Mouse (Mus musculus) kidney, adult 18-20 months (tissue): Measurements from ENCODE around the gene Zfp385c.
A peak's percentile ranks its signal among the peaks of the same experiment; 100 is the strongest.
"Not testable (repeated sequence)": the region's sequence is repeated elsewhere in the genome, so short reads cannot be mapped to it uniquely, and the experiment has no call there.

ENCODE experiments used
- DNase-seq: peaks from one replicate; pipeline ENCODE4 v3.0.0; 2021

Zfp385c gene

GRCm38 (mm10) chr11:100685371-100685770, 6.9 kb downstream of the Zfp385c start:
- no peak for DNase-seq

- DNase-seq: no peak
Observed at GRCm38 (mm10) chr11:100684084-100684483, 8.2 kb downstream of the Zfp385c start.

- DNase-seq: no peak
Observed at GRCm38 (mm10) chr11:100682526-100682925, 9.7 kb downstream of the Zfp385c start.

GRCm38 (mm10) chr11:100681826-100682225, 10.4 kb downstream of the Zfp385c start:
- DNase-seq: no peak

GRCm38 (mm10) chr11:100677810-100678209, 14.4 kb downstream of the Zfp385c start:
- no peak for DNase-seq

GRCm38 (mm10) chr11:100673169-100673568, 19.1 kb downstream of the Zfp385c start:
- no peak for DNase-seq

GRCm38 (mm10) chr11:100671956-100672355, 20.3 kb downstream of the Zfp385c start:
- no peak for DNase-seq

- no peak for DNase-seq
Observed at GRCm38 (mm10) chr11:100671049-100671448, 21.2 kb downstream of the Zfp385c start.

GRCm38 (mm10) chr11:100659806-100660205, 32.4 kb downstream of the Zfp385c start:
- no peak for DNase-seq

GRCm38 (mm10) chr11:100656458-100656857, 35.8 kb downstream of the Zfp385c start:
- DNase-seq: no peak

GRCm38 (mm10) chr11:100655589-100655988, 36.7 kb downstream of the Zfp385c start:
- not testable (repeated sequence) for DNase-seq

- DNase-seq: no peak
Observed at GRCm38 (mm10) chr11:100651748-100652147, 40.5 kb downstream of the Zfp385c start.

- DNase-seq: no peak
Observed at GRCm38 (mm10) chr11:100651205-100651604, 41.0 kb downstream of the Zfp385c start.

- no peak for DNase-seq
Observed at GRCm38 (mm10) chr11:100648405-100648804, 43.9 kb downstream of the Zfp385c start.

- DNase-seq: peak; percentile 51
Observed at GRCm38 (mm10) chr11:100646265-100646664, 46.0 kb downstream of the Zfp385c start.

- no peak for DNase-seq
Observed at GRCm38 (mm10) chr11:100643612-100644575, 48.4 kb downstream of the Zfp385c start.

GRCm38 (mm10) chr11:100640159-100640906, 51.9 kb downstream of the Zfp385c start:
- DNase-seq: peak; percentile 33

GRCm38 (mm10) chr11:100634530-100634929, 57.7 kb downstream of the Zfp385c start:
- no peak for DNase-seq

GRCm38 (mm10) chr11:100628862-100629352, 63.3 kb downstream of the Zfp385c start:
- DNase-seq: no peak

GRCm38 (mm10) chr11:100628056-100628455, 64.2 kb downstream of the Zfp385c start:
- DNase-seq: no peak

- DNase-seq: peak; percentile 84
Observed at GRCm38 (mm10) chr11:100626701-100627195, 65.5 kb downstream of the Zfp385c start.

GRCm38 (mm10) chr11:100625754-100626700, 66.2 kb downstream of the Zfp385c start:
- no peak for DNase-seq
